Mouse (Mus musculus) embryonic fibroblast, embryonic 13.5 days (primary cell): ENCODE results near the gene Triobp. TPM values are rescaled to one million over a fixed set of nuclear protein-coding genes. Genes with fewer than 3 reads are reported as not detected.

Experiments used
- H3K27ac ChIP-seq: 2 replicates; pipeline ENCODE4 v1.5.1; 2012; ENCODE audit warnings: low read length, control low read depth, inconsistent platforms; ENCODE audit not compliant: insufficient read depth
- H3K4me1 ChIP-seq: 2 replicates; pipeline ENCODE4 v1.6.1; 2011; ENCODE audit warnings: low read length; ENCODE audit not compliant: control insufficient read depth, insufficient read depth
- H3K4me3 ChIP-seq: 2 replicates; pipeline ENCODE4 v1.5.1; 2011; ENCODE audit warnings: mild to moderate bottlenecking, control low read depth, low read length; ENCODE audit not compliant: insufficient read depth
- CTCF ChIP-seq: IDR thresholded peaks from 2 replicates; pipeline ENCODE4 v1.5.1; 2011; ENCODE audit warnings: mild to moderate bottlenecking, control low read depth, low read length, moderate library complexity, borderline replicate concordance; ENCODE audit not compliant: insufficient read depth
- POLR2A ChIP-seq: IDR thresholded peaks from 2 replicates; pipeline ENCODE4 v1.6.1; 2011; ENCODE audit warnings: low read depth, mild to moderate bottlenecking, control low read depth, low read length, moderate library complexity
- polyA plus RNA-seq: library from polyadenylated mRNA; stranded (reverse); fragments of >200 nt; gene quantifications from 2 replicates; pipeline ENCODE4 v1.2.4, GENCODE M21; 2011; ENCODE audit warnings: low read depth; ENCODE audit not compliant: missing spikeins, insufficient read length

Triobp gene
- polyA plus RNA-seq, 1 experiment = 34.2 TPM

GRCm38 (mm10) chr15:78934784-78935320 lies 12.7 kb upstream of the Triobp start, which contains the start of gene Nol12:
Gene Nol12 (plus strand): TSS chr15:78934933.
- TF ChIP-seq CTCF (no peak), POLR2A (peak; percentile 96)
- Histone ChIP-seq H3K4me1 (peaks cover 10% of the 10 kb centered on the region; the same call in 1 of the 2 replicates), H3K4me3 (peak within 1 kb of the TSS; percentile 58), H3K27ac (peak within 1 kb of the TSS; percentile 85)

- 0 out of 2 replicates have a peak overlapping the region, but pooled peaks have one; percentile 58 for H3K4me3 ChIP-seq
- peaks cover 4% of the 10 kb centered on the region; the same call in 1 of the 2 replicates for H3K4me1 ChIP-seq
- no peak for TF ChIP-seq CTCF
- TF ChIP-seq POLR2A = no peak
- no peak overlapping the region for H3K27ac ChIP-seq
Observed at GRCm38 (mm10) chr15:78936403-78936802, 11.1 kb upstream of the Triobp start.

GRCm38 (mm10) chr15:78937311-78937710 lies 10.2 kb upstream of the Triobp start:
- H3K4me1 ChIP-seq = peaks cover 4% of the 10 kb centered on the region; the same call in 1 of the 2 replicates
- no peak overlapping the region for H3K27ac ChIP-seq
- TF ChIP-seq CTCF (no peak), POLR2A (no peak)
- no peak overlapping the region for H3K4me3 ChIP-seq

DNA sequence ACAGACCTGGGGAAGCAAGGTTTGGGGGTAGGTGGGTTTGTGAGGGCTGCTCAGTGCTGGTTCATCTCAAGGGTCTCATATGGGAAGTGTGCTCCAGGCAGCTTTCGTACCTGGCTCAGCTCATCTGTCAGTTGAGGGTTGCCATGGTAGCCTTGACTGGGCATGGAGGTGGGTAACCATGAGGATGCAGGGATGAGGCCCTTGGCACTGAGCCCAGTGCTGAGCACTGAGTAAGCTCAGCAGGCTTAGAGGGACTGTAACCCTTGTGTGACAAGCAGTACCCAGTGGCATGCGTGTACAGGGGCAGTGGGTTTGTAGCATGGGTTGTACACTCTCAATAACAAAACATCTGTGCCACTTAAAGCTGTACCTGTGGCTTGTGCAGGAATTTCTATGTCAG lies 9.6 kb upstream of the Triobp start:
- no peak overlapping the region for H3K27ac ChIP-seq
- H3K4me1 ChIP-seq = peaks cover 4% of the 10 kb centered on the region; the same call in 1 of the 2 replicates
- TF ChIP-seq CTCF (no peak), POLR2A (no peak)
- H3K4me3 ChIP-seq = no peak overlapping the region

DNA sequence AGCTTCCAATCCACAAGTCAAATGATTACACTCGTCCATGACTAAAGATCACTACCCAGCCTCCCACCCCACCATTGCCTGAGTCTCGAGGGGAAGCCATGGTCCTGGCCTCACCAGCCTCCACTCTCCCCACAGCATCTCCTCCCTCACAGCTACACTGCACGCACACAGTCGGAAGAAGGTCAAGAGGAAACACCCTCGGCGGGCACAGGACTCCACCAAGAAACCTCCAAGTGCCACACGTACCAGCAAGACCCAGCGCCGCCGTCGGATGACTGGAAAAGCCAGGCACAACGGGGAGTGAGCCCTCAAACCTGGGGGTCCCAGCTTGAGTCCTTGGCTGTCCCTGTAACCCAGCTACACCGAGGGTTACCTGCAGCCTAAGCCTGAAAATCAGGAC lies 7.2 kb upstream of the Triobp start:
- Histone ChIP-seq H3K4me3 (no peak overlapping the region), H3K4me1 (peaks cover 4% of the 10 kb centered on the region; the same call in 1 of the 2 replicates), H3K27ac (no peak overlapping the region)
- TF ChIP-seq POLR2A (no peak), CTCF (no peak)

DNA sequence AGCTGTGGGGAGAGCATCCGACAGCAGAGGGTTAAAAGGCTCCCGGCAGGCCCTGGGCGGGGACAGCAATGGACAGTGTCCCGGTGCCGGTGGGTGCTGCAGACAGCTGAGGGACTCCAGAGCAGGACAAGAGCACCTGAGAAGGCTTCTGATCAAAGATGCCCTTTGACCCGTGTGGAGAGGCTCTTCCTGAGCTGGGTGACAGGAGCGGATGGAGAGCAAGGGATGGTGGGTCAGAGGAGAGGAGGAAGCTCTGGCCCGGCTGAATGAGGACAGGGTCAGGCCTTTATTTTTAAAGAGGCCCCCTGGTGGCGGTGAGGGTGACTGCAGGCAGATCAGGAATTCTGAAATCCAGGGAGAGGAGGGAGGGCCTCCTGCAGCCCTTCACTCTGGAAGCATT lies 4.9 kb upstream of the Triobp start:
- no peak overlapping the region for H3K27ac ChIP-seq
- TF ChIP-seq CTCF (0 out of 2 replicates have a peak, but pooled peaks have one; percentile 20), POLR2A (peak; percentile 36; the same call in 1 of the 2 replicates)
- H3K4me3 ChIP-seq = no peak overlapping the region
- no peaks in the 10 kb centered on the region for H3K4me1 ChIP-seq

DNA sequence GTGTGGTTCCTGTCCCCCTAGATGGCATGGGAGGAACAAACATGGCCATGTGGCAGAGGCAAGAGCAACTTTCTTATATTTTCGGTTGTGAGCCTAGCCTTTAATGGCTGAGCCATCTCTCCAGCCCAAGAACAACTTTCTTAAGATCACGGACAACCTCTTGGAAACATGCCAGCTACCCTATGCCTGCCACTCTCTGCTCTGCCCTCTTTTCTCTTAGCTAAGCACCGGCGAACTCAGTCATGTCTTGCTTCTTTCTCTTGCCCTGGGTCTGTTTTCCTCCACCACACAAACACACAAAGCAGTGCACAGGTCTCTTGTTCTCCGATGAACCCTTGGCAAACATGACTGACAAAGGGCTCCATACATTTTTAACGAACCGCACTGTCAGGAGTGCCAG lies 1.3 kb upstream of the Triobp start:
- H3K4me1 ChIP-seq = 0 out of 2 replicates have a peak, but pooled peaks cover 3% of the 10 kb centered on the region
- TF ChIP-seq CTCF = no peak
- no peak for TF ChIP-seq POLR2A
- H3K4me3 ChIP-seq = no peak overlapping the region
- no peak overlapping the region for H3K27ac ChIP-seq

GRCm38 (mm10) chr15:78948152-78948725 lies 715 bp downstream of the Triobp start:
- no peak overlapping the region for H3K27ac ChIP-seq
- H3K4me1 ChIP-seq = 0 out of 2 replicates have a peak, but pooled peaks cover 3% of the 10 kb centered on the region
- TF ChIP-seq CTCF = no peak
- no peak for TF ChIP-seq POLR2A
- H3K4me3 ChIP-seq = peak overlapping the region; percentile 37

DNA sequence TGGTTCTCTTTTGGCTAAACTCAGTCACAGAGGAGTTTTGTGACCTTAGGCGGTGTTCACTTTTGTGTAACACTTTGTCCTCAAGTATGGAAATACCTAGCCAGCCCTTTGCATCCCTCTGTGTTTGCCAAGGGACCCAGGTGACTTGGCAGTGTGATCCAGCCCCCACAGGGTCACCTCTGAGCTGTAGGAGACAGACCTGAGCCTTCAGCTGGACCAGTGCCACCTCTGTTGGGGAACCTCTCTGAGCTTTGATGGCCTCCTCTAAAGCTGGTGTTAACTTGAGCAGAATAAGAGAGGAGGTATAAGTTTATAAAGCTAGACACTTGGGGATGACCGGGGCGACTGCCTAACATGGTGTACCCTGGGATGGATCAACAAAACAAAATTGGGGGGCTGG lies 1.4 kb downstream of the Triobp start:
- Histone ChIP-seq H3K4me1 (0 out of 2 replicates have a peak, but pooled peaks cover 3% of the 10 kb centered on the region), H3K27ac (no peak overlapping the region), H3K4me3 (no peak overlapping the region)
- TF ChIP-seq CTCF (no peak), POLR2A (no peak)

DNA sequence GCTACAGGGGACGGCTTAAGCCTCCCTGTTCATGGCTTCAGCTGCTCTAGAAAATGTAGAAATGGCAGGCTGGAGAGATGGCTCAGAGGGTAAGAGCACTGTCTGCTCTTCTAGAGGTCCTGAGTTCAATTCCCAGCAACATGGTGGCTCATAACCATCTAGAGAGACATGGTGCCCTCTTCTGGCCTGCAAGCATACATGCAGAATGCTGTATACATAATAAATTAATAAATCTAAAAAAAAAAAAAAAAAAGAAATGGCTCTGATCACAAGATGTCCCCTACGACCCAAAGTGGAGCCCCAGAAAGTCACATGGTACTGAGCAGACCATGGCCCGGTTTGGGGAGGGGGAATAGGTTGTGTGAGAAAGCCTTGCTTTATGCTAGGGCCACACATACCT lies 8.1 kb downstream of the Triobp start:
- TF ChIP-seq POLR2A = no peak
- no peak overlapping the region for H3K4me3 ChIP-seq

More for the DNA sequence above, 8.1 kb downstream of the Triobp start:
- Histone ChIP-seq H3K27ac (no peak overlapping the region), H3K4me1 (peaks cover 7% of the 10 kb centered on the region; the same call in 1 of the 2 replicates)
